Mouse (Mus musculus): ENCODE data around the gene Auts2. TPM values are rescaled to one million over a fixed set of nuclear protein-coding genes. Genes with fewer than 3 reads are reported as not detected.
A peak's percentile ranks its signal among the peaks of the same experiment; 100 is the strongest.

Gene Auts2
- polyA plus RNA-seq, 1 experiment from 2014 or later: 27.3 TPM

DNA sequence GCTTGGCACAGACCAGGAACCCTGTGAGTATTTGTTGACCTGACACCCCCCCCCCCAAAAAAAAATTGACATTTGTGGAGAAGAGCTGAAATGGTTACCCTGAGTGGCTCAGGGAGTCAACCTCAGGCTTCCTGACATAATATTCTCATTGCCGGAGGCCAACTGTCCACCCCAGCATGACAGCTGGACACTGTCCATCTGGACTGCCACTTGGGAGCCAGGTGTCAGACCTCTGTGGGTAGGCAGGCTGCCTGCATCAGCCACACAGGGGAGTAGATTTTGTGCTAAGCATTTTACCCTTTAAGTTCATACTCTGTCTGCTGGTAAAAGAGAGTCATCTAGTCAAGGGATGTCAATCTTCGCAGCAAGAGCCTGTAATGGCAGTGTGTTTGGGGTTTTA is 880.5 kb downstream of the Auts2 start:
- Histone ChIP-seq H3K27ac (ENCODE audit: low read depth) (no peak overlapping the region), H3K9ac (no peak overlapping the region), H3K4me3 (ENCODE audit: low read depth, low read length) (no peak overlapping the region), H3K36me3 (ENCODE audit: insufficient read depth) (no peaks in the 10 kb centered on the region), H3K4me1 (ENCODE audit: insufficient read depth) (no peaks in the 10 kb centered on the region), H3K9me3 (ENCODE audit: low read depth, low read length) (no peaks in the 10 kb centered on the region), H3K4me2 (no peak overlapping the region), H3K27me3 (ENCODE audit: insufficient read depth, low read length) (no peaks in the 10 kb centered on the region)
- no peak for DNase-seq
- no peak for TF ChIP-seq CTCF (IDR thresholded peaks at IDR 0.05; ENCODE audit: low read depth)
- 73% methylated on average over 2 of the region's 2 CpGs for WGBS
- no peak for ATAC-seq (ENCODE audit: insufficient read depth)

- 88% methylated on average over 19 of the region's 19 CpGs for WGBS
- Histone ChIP-seq H3K9ac (no peak overlapping the region), H3K4me2 (no peak overlapping the region), H3K36me3 (ENCODE audit: insufficient read depth) (no peaks in the 10 kb centered on the region), H3K4me1 (ENCODE audit: insufficient read depth) (no peaks in the 10 kb centered on the region), H3K4me3 (ENCODE audit: low read depth, low read length) (no peak overlapping the region), H3K9me3 (ENCODE audit: low read depth, low read length) (no peaks in the 10 kb centered on the region), H3K27me3 (ENCODE audit: insufficient read depth, low read length) (no peaks in the 10 kb centered on the region), H3K27ac (ENCODE audit: low read depth) (no peak overlapping the region)
- no peak for DNase-seq
- no peak for TF ChIP-seq CTCF (IDR thresholded peaks at IDR 0.05; ENCODE audit: low read depth)
- ATAC-seq (ENCODE audit: insufficient read depth): no peak
Observed at GRCm38 (mm10) chr5:131658822-131659515, 884.2 kb downstream of the Auts2 start.

- Histone ChIP-seq H3K4me3 (ENCODE audit: low read depth, low read length) (no peak overlapping the region), H3K36me3 (ENCODE audit: insufficient read depth) (no peaks in the 10 kb centered on the region), H3K27me3 (ENCODE audit: insufficient read depth, low read length) (no peaks in the 10 kb centered on the region), H3K4me2 (no peak overlapping the region), H3K9me3 (ENCODE audit: low read depth, low read length) (no peaks in the 10 kb centered on the region), H3K9ac (no peak overlapping the region), H3K27ac (ENCODE audit: low read depth) (no peak overlapping the region), H3K4me1 (ENCODE audit: insufficient read depth) (no peaks in the 10 kb centered on the region)
- DNase-seq (no peak), ATAC-seq (ENCODE audit: insufficient read depth) (no peak)
- 82% methylated on average over 7 of the region's 7 CpGs for WGBS
- no peak for TF ChIP-seq CTCF (IDR thresholded peaks at IDR 0.05; ENCODE audit: low read depth)
Observed at GRCm38 (mm10) chr5:131654206-131654605, 888.9 kb downstream of the Auts2 start.

- ATAC-seq (ENCODE audit: insufficient read depth): no peak
- Histone ChIP-seq H3K9me3 (ENCODE audit: low read depth, low read length) (no peaks in the 10 kb centered on the region), H3K4me2 (no peak overlapping the region), H3K4me3 (ENCODE audit: low read depth, low read length) (no peak overlapping the region), H3K9ac (no peak overlapping the region), H3K27me3 (ENCODE audit: insufficient read depth, low read length) (no peaks in the 10 kb centered on the region), H3K27ac (ENCODE audit: low read depth) (no peak overlapping the region), H3K36me3 (ENCODE audit: insufficient read depth) (no peaks in the 10 kb centered on the region), H3K4me1 (ENCODE audit: insufficient read depth) (peaks cover 2% of the 10 kb centered on the region; the same call in 1 of the 2 replicates)
- DNase-seq: peak; percentile 12
- WGBS: 55% methylated on average over 11 of the region's 11 CpGs
- no peak for TF ChIP-seq CTCF (IDR thresholded peaks at IDR 0.05; ENCODE audit: low read depth)
Observed at GRCm38 (mm10) chr5:131650381-131650891, 892.7 kb downstream of the Auts2 start.

DNA sequence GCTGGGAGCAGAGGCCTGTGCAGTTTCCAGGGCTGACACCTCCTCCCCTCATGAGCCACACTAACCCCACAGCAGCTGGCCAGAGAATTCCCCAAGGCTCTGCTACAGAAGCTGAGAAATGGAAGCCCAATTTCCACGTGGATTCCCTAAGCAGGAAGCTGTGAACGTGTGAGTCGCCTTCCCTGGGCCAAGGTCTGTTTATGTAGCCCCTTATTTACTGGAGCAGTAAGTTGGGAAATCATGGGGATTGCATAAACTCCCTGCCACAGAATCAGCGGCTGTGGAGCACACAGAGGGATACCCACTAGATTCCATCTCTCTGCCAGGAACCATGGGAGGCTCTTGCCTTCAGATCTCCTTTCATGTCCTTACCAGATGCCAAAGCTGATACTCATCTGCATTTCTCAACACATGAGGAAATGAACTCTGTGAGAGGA is 895.4 kb downstream of the Auts2 start:
- no peak overlapping the region for H3K4me2 ChIP-seq
- H3K36me3 ChIP-seq (ENCODE audit: insufficient read depth): no peaks in the 10 kb centered on the region
- no peak for TF ChIP-seq CTCF (IDR thresholded peaks at IDR 0.05; ENCODE audit: low read depth)
- H3K4me3 ChIP-seq (ENCODE audit: low read depth, low read length): no peak overlapping the region
- DNase-seq: peak; percentile 69
- H3K27me3 ChIP-seq (ENCODE audit: insufficient read depth, low read length): no peaks in the 10 kb centered on the region
- peak; percentile 61; the same call in 1 of the 2 replicates for ATAC-seq (ENCODE audit: insufficient read depth)
- H3K9ac ChIP-seq: no peak overlapping the region
- no peaks in the 10 kb centered on the region for H3K9me3 ChIP-seq (ENCODE audit: low read depth, low read length)
- 0 out of 2 replicates have a peak overlapping the region, but pooled peaks have one; percentile 18 for H3K27ac ChIP-seq (ENCODE audit: low read depth)
- WGBS: 15% methylated on average over 4 of the region's 4 CpGs
- H3K4me1 ChIP-seq (ENCODE audit: insufficient read depth): peaks cover 2% of the 10 kb centered on the region; the same call in 1 of the 2 replicates

DNA sequence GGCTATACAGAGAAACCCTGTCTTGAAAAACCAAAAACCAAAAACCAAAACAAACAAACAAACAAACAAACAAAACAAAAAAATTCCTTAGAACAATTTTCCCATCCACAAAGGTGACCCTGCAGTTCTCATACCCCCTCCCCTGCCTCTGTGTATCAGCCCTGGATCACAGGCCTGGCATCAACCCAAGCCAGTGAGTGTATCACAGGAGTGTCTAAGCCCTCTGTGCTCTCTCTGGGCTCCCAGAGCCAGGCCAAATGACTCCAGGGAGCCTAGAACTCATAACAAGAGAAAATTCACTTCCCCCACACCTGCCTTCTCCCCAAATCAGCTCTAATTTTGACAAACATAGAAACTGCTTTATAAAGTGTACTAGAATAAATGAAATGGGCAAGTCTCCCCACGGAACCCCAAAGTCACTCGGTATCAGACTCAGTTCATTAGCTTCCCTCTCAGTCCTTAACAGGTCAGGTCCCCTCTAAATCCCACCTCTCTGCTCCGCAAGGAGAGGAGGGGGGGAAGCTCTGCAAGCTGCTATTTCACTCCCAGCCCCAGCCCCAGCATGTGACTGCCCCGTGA is 896.0 kb downstream of the Auts2 start:
- Histone ChIP-seq H3K9me3 (ENCODE audit: low read depth, low read length) (no peaks in the 10 kb centered on the region), H3K4me2 (no peak overlapping the region), H3K36me3 (ENCODE audit: insufficient read depth) (no peaks in the 10 kb centered on the region), H3K27ac (ENCODE audit: low read depth) (0 out of 2 replicates have a peak overlapping the region, but pooled peaks have one; percentile 18), H3K4me3 (ENCODE audit: low read depth, low read length) (no peak overlapping the region), H3K9ac (no peak overlapping the region), H3K4me1 (ENCODE audit: insufficient read depth) (peaks cover 2% of the 10 kb centered on the region; the same call in 1 of the 2 replicates), H3K27me3 (ENCODE audit: insufficient read depth, low read length) (no peaks in the 10 kb centered on the region)
- 52% methylated on average over 4 of the region's 4 CpGs for WGBS
- no peak for TF ChIP-seq CTCF (IDR thresholded peaks at IDR 0.05; ENCODE audit: low read depth)
- DNase-seq (no peak), ATAC-seq (ENCODE audit: insufficient read depth) (no peak)

DNA sequence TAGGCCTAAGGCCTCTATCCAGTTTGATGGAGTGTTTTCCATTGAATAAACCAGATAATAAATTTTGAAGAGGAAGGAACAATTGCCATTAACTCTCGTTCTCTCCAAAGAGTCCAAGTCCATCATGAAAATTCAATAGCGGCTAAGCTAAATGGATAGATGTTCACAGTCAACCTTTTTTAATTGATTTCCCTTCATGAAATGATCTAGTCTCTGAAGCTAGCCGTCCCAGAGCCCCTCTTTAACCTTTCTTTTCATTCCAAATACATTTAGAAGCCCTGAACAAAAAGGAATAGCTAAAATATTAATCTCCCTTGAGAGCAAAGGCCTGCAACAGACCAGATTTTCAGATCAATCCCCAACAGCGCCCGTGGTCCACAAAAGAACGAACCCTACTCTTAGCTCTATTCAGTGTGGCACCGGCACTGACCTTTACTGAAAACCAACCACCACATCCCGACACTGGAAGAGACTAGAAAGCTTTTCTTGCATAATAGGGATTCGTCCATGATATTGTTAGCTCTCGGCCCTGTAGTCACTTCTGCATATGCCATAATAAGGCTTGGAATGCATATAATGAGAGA is 896.9 kb downstream of the Auts2 start:
- H3K4me2 ChIP-seq: no peak overlapping the region
- H3K4me1 ChIP-seq (ENCODE audit: insufficient read depth): peaks cover 2% of the 10 kb centered on the region; the same call in 1 of the 2 replicates
- H3K9ac ChIP-seq: no peak overlapping the region
- H3K27me3 ChIP-seq (ENCODE audit: insufficient read depth, low read length): no peaks in the 10 kb centered on the region
- no peaks in the 10 kb centered on the region for H3K36me3 ChIP-seq (ENCODE audit: insufficient read depth)
- no peak for ATAC-seq (ENCODE audit: insufficient read depth)
- no peak overlapping the region for H3K4me3 ChIP-seq (ENCODE audit: low read depth, low read length)
- H3K27ac ChIP-seq (ENCODE audit: low read depth): no peak overlapping the region
- H3K9me3 ChIP-seq (ENCODE audit: low read depth, low read length): no peaks in the 10 kb centered on the region
- TF ChIP-seq CTCF (IDR thresholded peaks at IDR 0.05; ENCODE audit: low read depth): no peak
- WGBS: 91% methylated on average over 10 of the region's 10 CpGs
- no peak for DNase-seq
